Mouse (Mus musculus) small intestine, adult 2 months (tissue): ENCODE measurements around the gene Krt18.

Experiments used
- CTCF ChIP-seq: fragments of 200-500 bp; IDR thresholded peaks from 2 replicates; pipeline ENCODE4 v1.5.1; 2012; ENCODE audit warnings: low read depth, mild to moderate bottlenecking, control low read depth, inconsistent platforms, low read length, moderate library complexity, mixed read lengths; ENCODE audit not compliant: insufficient replicate concordance, insufficient read length; ENCODE audit errors: extremely low read depth
- POLR2A ChIP-seq: fragments of 200-500 bp; IDR thresholded peaks from 2 replicates; pipeline ENCODE4 v1.6.1; 2012; ENCODE audit warnings: low read depth, mild to moderate bottlenecking, control low read depth, inconsistent platforms, low read length, moderate library complexity

DNA sequence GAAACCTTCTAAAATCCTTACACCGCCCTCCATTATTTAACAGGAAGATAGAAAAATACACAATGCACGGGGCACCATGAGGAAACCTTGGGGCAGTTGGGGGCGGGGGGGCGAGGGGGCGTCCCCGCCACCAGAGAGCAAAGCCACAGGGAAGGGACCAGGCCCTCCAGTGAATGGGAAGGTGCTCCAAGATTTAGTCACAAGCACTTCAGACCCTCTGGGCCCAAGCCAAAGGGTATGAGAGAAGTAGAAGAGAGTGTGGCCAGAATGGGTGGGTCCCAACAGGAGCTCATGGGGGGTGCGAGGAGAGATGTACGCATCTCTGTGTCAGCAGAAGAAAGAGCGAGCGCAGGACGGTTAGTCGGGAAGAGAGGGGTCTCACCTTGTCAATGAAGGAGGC, 24.5 kb upstream of the Krt18 start:
- TF ChIP-seq POLR2A (no peak), CTCF (no peak)
